Mouse (Mus musculus) liver, embryonic 14.5 days (tissue): ENCODE results near the gene Vsig2.

ENCODE experiments used
- CTCF ChIP-seq: IDR thresholded peaks from 2 replicates; pipeline ENCODE4 v1.5.1; 2016; ENCODE audit warnings: antibody characterized with exemption, low read depth, control low read depth
- EP300 ChIP-seq: IDR thresholded peaks from 2 replicates; pipeline ENCODE4 v1.6.1; 2016; ENCODE audit warnings: antibody characterized with exemption, low read depth

GRCm38 (mm10) chr9:37504348-37504747 is 34.7 kb upstream of the Vsig2 start:
- TF ChIP-seq CTCF (peak; percentile 38; the same call in 1 of the 2 replicates), EP300 (no peak)
